Mouse (Mus musculus): Measurements from ENCODE around the gene Zc3h12a. TPM values are rescaled to one million over a fixed set of nuclear protein-coding genes. Genes with fewer than 3 reads are reported as not detected.

The Zc3h12a gene
- polyA plus RNA-seq (2015; fragmentation: Nextera tagmentation; extraction: Ambion mirVana): 0.22 and 0.26 TPM in 2 replicates

GRCm38 (mm10) chr4:125127305-125128084 lies at the start of gene Zc3h12a:
TSS of gene Zc3h12a (minus strand) at chr4:125127840.
- Histone ChIP-seq H3K9me3 (no peaks in the 10 kb centered on the region), H3K4me2 (peak within 1 kb of the TSS; percentile 87), H3K4me3 (peak within 1 kb of the TSS; percentile 52), H3K27me3 (peaks cover 17% of the 10 kb centered on the region), H3K9ac (peak within 1 kb of the TSS; percentile 31), H3K4me1 (replicated peaks) (peaks cover 20% of the 10 kb centered on the region), H3K36me3 (no peaks in the 10 kb centered on the region), H3K27ac (replicated peaks) (no peak within 1 kb of the TSS)
- peak; percentile 87 for ATAC-seq (ENCODE audit: low FRiP score, low read depth)
- 2% methylated on average over 58 of the region's 62 CpGs for WGBS

DNA sequence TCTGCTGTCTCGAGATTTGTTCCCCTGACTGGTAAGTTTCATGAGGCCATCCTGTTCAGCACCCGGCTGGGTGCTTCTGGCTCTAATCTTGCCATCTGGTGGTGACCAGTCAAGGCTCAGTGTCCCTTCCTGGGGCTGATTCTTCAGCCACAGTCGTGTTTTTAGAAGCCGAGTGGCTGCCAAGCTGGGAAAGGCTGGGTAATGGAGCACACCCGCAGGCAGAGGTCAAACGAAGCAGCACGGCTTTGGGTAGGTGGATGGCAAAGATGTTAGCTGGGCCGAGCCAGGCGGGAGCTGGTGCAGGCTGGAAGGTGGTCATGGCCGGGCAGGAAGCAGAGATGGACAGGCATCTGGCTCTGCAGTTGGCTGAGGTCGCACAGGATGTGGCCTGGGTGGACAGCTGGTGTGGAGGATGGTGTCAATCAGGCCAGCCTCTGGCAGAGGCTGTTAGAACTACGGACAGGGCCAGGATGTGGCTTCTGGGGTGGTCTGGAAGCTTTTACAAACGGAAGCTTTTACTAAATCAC lies 49.1 kb upstream of the Zc3h12a start:
- Histone ChIP-seq H3K4me1 (replicated peaks) (0 out of 2 replicates have a peak, but pooled peaks cover 6% of the 10 kb centered on the region), H3K9ac (no peak overlapping the region), H3K27ac (replicated peaks) (no peak overlapping the region), H3K27me3 (no peaks in the 10 kb centered on the region), H3K36me3 (no peaks in the 10 kb centered on the region), H3K4me2 (no peak overlapping the region), H3K9me3 (no peaks in the 10 kb centered on the region), H3K4me3 (no peak overlapping the region)
- 54% methylated on average over 13 of the region's 13 CpGs for WGBS
- ATAC-seq (ENCODE audit: low FRiP score, low read depth): no peak

GRCm38 (mm10) chr4:125176190-125176589 lies 48.5 kb upstream of the Zc3h12a start:
- H3K9ac ChIP-seq: no peak overlapping the region
- no peaks in the 10 kb centered on the region for H3K9me3 ChIP-seq
- H3K4me3 ChIP-seq: no peak overlapping the region
- ATAC-seq (ENCODE audit: low FRiP score, low read depth): no peak
- H3K4me1 ChIP-seq (replicated peaks): 0 out of 2 replicates have a peak, but pooled peaks cover 6% of the 10 kb centered on the region
- H3K4me2 ChIP-seq: no peak overlapping the region
- no peak overlapping the region for H3K27ac ChIP-seq (replicated peaks)
- WGBS: 85% methylated on average over 5 of the region's 5 CpGs
- H3K36me3 ChIP-seq: no peaks in the 10 kb centered on the region
- no peaks in the 10 kb centered on the region for H3K27me3 ChIP-seq

DNA sequence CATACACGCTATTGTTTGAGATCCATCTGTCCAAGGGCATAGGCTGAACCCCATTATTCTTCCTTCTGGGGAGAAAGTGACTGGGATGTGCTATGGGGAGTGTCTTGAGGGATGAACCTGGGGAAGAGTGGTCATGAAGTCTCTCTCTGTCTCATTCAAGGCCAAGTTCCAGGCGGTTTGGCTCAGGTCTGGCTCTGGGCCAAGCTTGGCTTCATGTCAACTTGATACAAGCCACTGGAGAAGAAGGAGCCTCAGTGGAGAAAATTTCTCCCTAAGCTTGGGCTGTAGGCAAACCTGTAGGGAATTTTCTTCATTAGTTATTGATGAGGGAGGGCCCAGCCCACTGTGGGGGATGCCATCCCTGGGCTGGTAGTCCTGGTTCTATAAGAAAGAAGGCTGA lies 48.0 kb upstream of the Zc3h12a start:
- no peaks in the 10 kb centered on the region for H3K9me3 ChIP-seq
- no peak overlapping the region for H3K27ac ChIP-seq (replicated peaks)
- no peak overlapping the region for H3K4me3 ChIP-seq
- H3K9ac ChIP-seq: no peak overlapping the region
- 58% methylated on average over 2 of the region's 2 CpGs for WGBS
- H3K4me1 ChIP-seq (replicated peaks): 0 out of 2 replicates have a peak, but pooled peaks cover 6% of the 10 kb centered on the region
- no peaks in the 10 kb centered on the region for H3K36me3 ChIP-seq
- no peaks in the 10 kb centered on the region for H3K27me3 ChIP-seq
- no peak for ATAC-seq (ENCODE audit: low FRiP score, low read depth)
- no peak overlapping the region for H3K4me2 ChIP-seq

DNA sequence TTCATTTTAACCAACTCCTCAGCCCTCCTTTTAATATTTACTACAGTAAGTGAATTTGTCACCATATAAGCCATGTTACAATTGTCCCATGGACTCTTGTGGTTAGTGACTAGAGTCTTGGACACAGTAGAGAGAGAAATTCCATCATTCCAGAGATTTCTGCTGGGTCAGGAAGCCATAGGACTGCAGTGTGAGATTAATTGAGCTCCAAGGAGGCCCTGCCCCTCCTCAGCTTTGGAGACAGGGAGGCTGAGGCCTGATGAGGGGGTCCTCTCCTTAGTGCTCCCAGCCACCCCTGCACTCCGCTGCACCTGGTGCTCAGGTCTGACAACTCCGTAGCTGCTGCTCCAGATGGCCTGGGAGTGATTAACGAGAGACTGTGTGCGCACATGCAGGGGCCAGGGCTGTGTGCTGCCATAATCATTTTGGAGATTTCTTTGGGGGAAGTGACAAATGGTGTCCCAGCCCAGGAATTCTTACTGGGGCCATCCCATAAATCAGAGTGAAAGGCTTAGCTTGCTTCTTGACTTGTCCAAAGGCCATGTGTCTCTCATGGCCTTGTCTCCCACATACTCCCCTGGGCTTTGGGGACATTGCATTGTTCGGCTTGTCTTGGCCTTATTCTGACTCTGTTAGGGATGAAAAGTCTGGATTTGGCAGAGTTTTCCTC lies 47.0 kb upstream of the Zc3h12a start:
- Histone ChIP-seq H3K27me3 (no peaks in the 10 kb centered on the region), H3K9me3 (no peaks in the 10 kb centered on the region), H3K4me3 (no peak overlapping the region), H3K27ac (replicated peaks) (no peak overlapping the region), H3K9ac (no peak overlapping the region), H3K4me2 (no peak overlapping the region), H3K36me3 (no peaks in the 10 kb centered on the region), H3K4me1 (replicated peaks) (0 out of 2 replicates have a peak, but pooled peaks cover 6% of the 10 kb centered on the region)
- WGBS: 51% methylated on average over 5 of the region's 5 CpGs
- ATAC-seq (ENCODE audit: low FRiP score, low read depth): no peak

DNA sequence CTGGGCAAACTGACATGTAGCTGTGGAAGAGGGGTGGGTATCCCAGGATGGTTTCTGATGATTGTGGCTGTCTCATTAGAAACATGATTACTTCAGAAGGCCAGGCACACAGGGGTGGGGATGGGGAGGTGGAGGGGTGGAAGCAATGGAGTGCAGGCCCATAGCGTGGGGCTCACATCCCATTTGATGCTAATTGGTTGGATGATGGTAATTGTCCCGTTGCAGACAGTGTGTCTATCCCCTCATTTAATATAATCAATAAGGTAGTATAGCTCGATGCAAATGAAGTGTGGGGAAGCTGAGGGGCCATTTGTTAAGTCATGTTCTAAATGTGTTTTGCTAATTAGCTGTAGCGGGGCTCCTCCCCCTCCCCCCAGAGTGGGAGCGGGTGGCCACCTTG lies 45.5 kb upstream of the Zc3h12a start:
- Histone ChIP-seq H3K4me3 (no peak overlapping the region), H3K27me3 (0 out of 2 replicates have a peak, but pooled peaks cover 4% of the 10 kb centered on the region), H3K27ac (replicated peaks) (no peak overlapping the region), H3K9ac (no peak overlapping the region), H3K4me2 (no peak overlapping the region), H3K9me3 (no peaks in the 10 kb centered on the region), H3K36me3 (no peaks in the 10 kb centered on the region), H3K4me1 (replicated peaks) (0 out of 2 replicates have a peak, but pooled peaks cover 6% of the 10 kb centered on the region)
- WGBS: 51% methylated on average over 5 of the region's 5 CpGs
- ATAC-seq (ENCODE audit: low FRiP score, low read depth): no peak

GRCm38 (mm10) chr4:125172736-125173135 lies 45.1 kb upstream of the Zc3h12a start:
- H3K9me3 ChIP-seq: no peaks in the 10 kb centered on the region
- H3K4me1 ChIP-seq (replicated peaks): 0 out of 2 replicates have a peak, but pooled peaks cover 6% of the 10 kb centered on the region

GRCm38 (mm10) chr4:125167723-125168122 lies 40.1 kb upstream of the Zc3h12a start:
- no peaks in the 10 kb centered on the region for H3K4me1 ChIP-seq (replicated peaks)
- H3K9ac ChIP-seq: no peak overlapping the region
- no peaks in the 10 kb centered on the region for H3K36me3 ChIP-seq
- no peak overlapping the region for H3K4me3 ChIP-seq
- H3K27me3 ChIP-seq: peaks cover 10% of the 10 kb centered on the region; the same call in 1 of the 2 replicates
- H3K4me2 ChIP-seq: no peak overlapping the region
- no peaks in the 10 kb centered on the region for H3K9me3 ChIP-seq
- ATAC-seq (ENCODE audit: low FRiP score, low read depth): no peak
- 71% methylated on average over 1 of the region's 1 CpGs for WGBS
- no peak overlapping the region for H3K27ac ChIP-seq (replicated peaks)

More at GRCm38 (mm10) chr4:125172736-125173135, 45.1 kb upstream of the Zc3h12a start:
- H3K27me3 ChIP-seq: 0 out of 2 replicates have a peak, but pooled peaks cover 4% of the 10 kb centered on the region
- H3K9ac ChIP-seq: no peak overlapping the region
- no peak for ATAC-seq (ENCODE audit: low FRiP score, low read depth)
- no peak overlapping the region for H3K4me3 ChIP-seq
- H3K27ac ChIP-seq (replicated peaks): no peak overlapping the region
- WGBS: 89% methylated on average over 13 of the region's 13 CpGs
- no peak overlapping the region for H3K4me2 ChIP-seq
- no peaks in the 10 kb centered on the region for H3K36me3 ChIP-seq

DNA sequence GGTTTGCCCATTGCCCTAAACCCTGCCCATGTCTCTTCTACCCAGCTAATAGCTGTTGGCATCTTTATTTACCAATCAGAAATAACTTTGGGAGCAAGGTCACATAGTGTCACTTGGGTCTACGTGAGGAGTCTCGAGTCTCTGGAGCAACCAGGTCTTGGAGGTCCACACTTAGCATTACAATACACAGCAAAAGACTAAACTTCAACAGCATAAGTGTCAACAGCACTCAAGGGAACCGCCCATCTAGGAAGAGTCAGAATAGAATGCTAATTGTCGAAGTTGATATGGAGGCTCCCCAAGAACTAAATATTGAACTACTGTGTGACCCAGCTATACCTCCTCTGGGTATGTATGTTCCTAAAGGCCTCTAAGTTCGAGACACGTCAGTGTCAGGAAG lies 37.2 kb upstream of the Zc3h12a start:
- no peak overlapping the region for H3K27ac ChIP-seq (replicated peaks)
- H3K9ac ChIP-seq: no peak overlapping the region
- peaks cover 10% of the 10 kb centered on the region for H3K4me1 ChIP-seq (replicated peaks)
- H3K27me3 ChIP-seq: peaks cover 10% of the 10 kb centered on the region; the same call in 1 of the 2 replicates
- H3K4me2 ChIP-seq: no peak overlapping the region
- 89% methylated on average over 6 of the region's 6 CpGs for WGBS
- H3K4me3 ChIP-seq: no peak overlapping the region
- ATAC-seq (ENCODE audit: low FRiP score, low read depth): no peak
- no peaks in the 10 kb centered on the region for H3K9me3 ChIP-seq
- no peaks in the 10 kb centered on the region for H3K36me3 ChIP-seq

DNA sequence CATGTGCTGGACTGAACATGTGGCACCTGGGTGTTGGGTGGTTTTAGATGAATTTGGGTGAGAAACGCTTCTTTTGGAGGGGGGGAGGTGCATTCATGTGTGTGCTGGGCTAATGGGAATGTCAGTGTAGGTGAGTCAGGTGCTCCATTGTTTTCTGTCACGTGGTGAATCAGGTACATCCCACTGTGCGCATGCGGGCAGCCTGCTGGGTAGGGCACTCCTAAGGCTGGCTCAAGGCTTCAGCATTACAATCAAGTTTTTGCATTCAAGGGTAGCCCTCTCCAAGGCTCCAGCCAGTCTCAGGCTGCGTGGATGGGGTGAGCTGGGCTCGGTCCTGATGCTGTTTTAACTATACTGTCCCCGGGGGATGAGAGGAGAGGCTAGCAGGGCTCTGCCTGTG lies 35.1 kb upstream of the Zc3h12a start:
- no peaks in the 10 kb centered on the region for H3K36me3 ChIP-seq
- H3K9ac ChIP-seq: no peak overlapping the region
- peaks cover 21% of the 10 kb centered on the region for H3K4me1 ChIP-seq (replicated peaks)
- no peak for ATAC-seq (ENCODE audit: low FRiP score, low read depth)
- 62% methylated on average over 7 of the region's 7 CpGs for WGBS
- no peak overlapping the region for H3K27ac ChIP-seq (replicated peaks)
- H3K4me3 ChIP-seq: no peak overlapping the region
- H3K4me2 ChIP-seq: no peak overlapping the region
- H3K9me3 ChIP-seq: no peaks in the 10 kb centered on the region
- peaks cover 9% of the 10 kb centered on the region; the same call in 1 of the 2 replicates for H3K27me3 ChIP-seq

DNA sequence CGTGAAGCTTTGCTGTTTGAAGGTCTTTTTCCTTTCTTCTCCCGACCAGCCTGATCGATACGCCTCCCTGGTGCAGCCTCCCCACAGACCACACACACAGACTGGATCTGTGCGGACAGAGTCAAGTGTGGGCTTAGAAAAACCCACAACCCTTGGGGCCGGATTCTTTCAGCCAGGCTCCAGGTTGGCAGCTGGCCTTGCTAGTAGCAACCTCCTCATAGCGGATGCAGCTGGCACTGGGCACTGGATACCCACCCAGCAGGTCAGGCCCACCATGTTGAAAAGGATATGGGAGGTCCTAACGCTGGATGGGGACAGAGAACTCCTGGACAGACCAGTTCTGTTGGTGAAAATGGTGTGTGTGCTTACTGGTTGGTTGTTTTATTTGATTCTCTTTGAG lies 33.8 kb upstream of the Zc3h12a start:
- WGBS: 32% methylated on average over 8 of the region's 8 CpGs
- Histone ChIP-seq H3K4me3 (no peak overlapping the region), H3K27ac (replicated peaks) (no peak overlapping the region), H3K4me1 (replicated peaks) (peaks cover 21% of the 10 kb centered on the region), H3K36me3 (no peaks in the 10 kb centered on the region), H3K9me3 (no peaks in the 10 kb centered on the region), H3K4me2 (no peak overlapping the region), H3K27me3 (peaks cover 9% of the 10 kb centered on the region; the same call in 1 of the 2 replicates), H3K9ac (no peak overlapping the region)
- ATAC-seq (ENCODE audit: low FRiP score, low read depth): no peak

GRCm38 (mm10) chr4:125160951-125161331 lies 33.3 kb upstream of the Zc3h12a start:
- WGBS: 69% methylated on average over 10 of the region's 10 CpGs
- H3K4me1 ChIP-seq (replicated peaks): peaks cover 21% of the 10 kb centered on the region
- no peak overlapping the region for H3K27ac ChIP-seq (replicated peaks)
- H3K9ac ChIP-seq: no peak overlapping the region
- no peak overlapping the region for H3K4me3 ChIP-seq
- peaks cover 9% of the 10 kb centered on the region; the same call in 1 of the 2 replicates for H3K27me3 ChIP-seq
- no peaks in the 10 kb centered on the region for H3K36me3 ChIP-seq
- ATAC-seq (ENCODE audit: low FRiP score, low read depth): no peak
- no peaks in the 10 kb centered on the region for H3K9me3 ChIP-seq
- 0 out of 2 replicates have a peak overlapping the region, but pooled peaks have one; percentile 39 for H3K4me2 ChIP-seq
